Mouse (Mus musculus) heart, postnatal 0 days (tissue): Measurements from ENCODE around the gene Plxnb2. TPM values are rescaled to one million over a fixed set of nuclear protein-coding genes. Genes with fewer than 3 reads are reported as not detected.
A peak's percentile ranks its signal among the peaks of the same experiment; 100 is the strongest.

Experiments used
- ATAC-seq: fragments of 200-750 bp; cut with Nextera tagmentation; 2 replicates; pipeline ENCODE4 v1.8.0; 2017; ENCODE audit warnings: low read depth, moderate number of reproducible peaks, moderate library complexity; ENCODE audit not compliant: insufficient read depth
- DNase-seq: peaks from one replicate; pipeline ENCODE4 v3.0.0-alpha.2; 2016; ENCODE audit warnings: low spot score
- H3K27ac ChIP-seq: fragments of 300-500 bp; sonication (generic); 2 replicates; pipeline ENCODE4 v1.5.1; 2014; ENCODE audit warnings: low read depth, mild to moderate bottlenecking
- H3K27me3 ChIP-seq: fragments of 300-500 bp; sonication (generic); 2 replicates; pipeline ENCODE4 v1.6.1; 2014; ENCODE audit warnings: low read length, mixed read lengths; ENCODE audit not compliant: control insufficient read depth, insufficient read depth
- H3K36me3 ChIP-seq: fragments of 300-500 bp; sonication (generic); replicated peaks from 2 replicates; pipeline ENCODE4 v1.6.1; 2014; ENCODE audit warnings: low read length, mixed read lengths; ENCODE audit not compliant: control insufficient read depth, insufficient read depth
- H3K4me1 ChIP-seq: fragments of 300-500 bp; sonication (generic); 2 replicates; pipeline ENCODE4 v1.6.1; 2014; ENCODE audit warnings: antibody characterized with exemption; ENCODE audit not compliant: control insufficient read depth, insufficient read depth
- H3K4me2 ChIP-seq: fragments of 300-500 bp; sonication (generic); 2 replicates; pipeline ENCODE4 v1.6.1; 2014; ENCODE audit warnings: low read depth, mild to moderate bottlenecking, low read length, moderate library complexity
- H3K4me3 ChIP-seq: fragments of 300-500 bp; sonication (generic); 2 replicates; pipeline ENCODE4 v1.5.1; 2014; ENCODE audit warnings: low read depth, low read length
- H3K9ac ChIP-seq: fragments of 300-500 bp; sonication (generic); replicated peaks from 2 replicates; pipeline ENCODE4 v1.6.1; 2014; ENCODE audit warnings: low read depth, low read length, mixed read lengths
- H3K9me3 ChIP-seq: fragments of 300-500 bp; sonication (generic); replicated peaks from 2 replicates; pipeline ENCODE4 v1.6.1; 2016; ENCODE audit warnings: low read length; ENCODE audit not compliant: control insufficient read depth
- CTCF ChIP-seq: IDR thresholded peaks from 2 replicates; pipeline ENCODE4 v1.5.1; 2016; ENCODE audit warnings: antibody characterized with exemption, control low read depth, low read depth
- EP300 ChIP-seq: IDR thresholded peaks from 2 replicates; pipeline ENCODE4 v1.6.1; 2016; ENCODE audit warnings: antibody characterized with exemption, low read depth
- WGBS: fragments of 180-500 bp; shearing (Covaris S2); extraction: QIAGEN DNeasy Blood & Tissue Kit; methylation state at CpG from one replicate; pipeline ENCODE4 v1.1.7; 2014; 5-methylcytosine and 5-hydroxymethylcytosine counted together
- polyA plus RNA-seq: library from polyadenylated mRNA; unstranded; fragments of >200 nt; fragmentation: Nextera tagmentation; extraction: Ambion mirVana; gene quantifications from 2 replicates; pipeline ENCODE4 v1.2.1, GENCODE M21; 2015
- total RNA-seq: library from RNA; depleted of rRNA; stranded (reverse); fragments of >200 nt; gene quantifications from 2 replicates; pipeline ENCODE4 v1.2.3, GENCODE M21; 2014; ENCODE audit warnings: low replicate concordance

Gene Plxnb2
- total and polyA plus RNA-seq, 2 experiments from 2014 or later = 54.5 to 153 TPM

DNA sequence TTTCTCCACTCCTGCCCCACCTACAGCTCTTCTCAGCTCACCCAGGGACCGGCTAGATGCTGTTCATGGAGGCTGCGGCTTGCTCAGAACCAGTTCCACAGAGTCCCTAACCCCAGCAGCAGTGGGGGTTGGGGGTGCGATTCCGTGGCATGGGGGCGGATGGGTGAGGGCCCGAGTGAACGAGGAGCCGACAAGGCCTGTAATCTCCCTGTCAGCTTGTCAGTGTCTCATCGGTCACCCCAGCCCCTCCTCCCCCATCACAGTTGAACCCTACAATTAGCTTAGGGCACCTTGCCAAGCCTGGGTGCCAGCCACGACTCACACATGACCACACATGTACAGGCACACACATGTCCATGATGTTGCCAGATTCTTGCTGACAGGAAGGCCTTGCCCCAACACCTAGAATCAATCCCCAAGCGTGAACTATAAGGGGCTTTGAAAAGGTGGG is 5.7 kb downstream of the Plxnb2 start:
- Histone ChIP-seq H3K4me2 (no peak overlapping the region), H3K4me3 (no peak overlapping the region), H3K4me1 (peaks cover 84% of the 10 kb centered on the region), H3K9ac (0 out of 2 replicates have a peak overlapping the region, but pooled peaks have one; percentile 38), H3K27ac (no peak overlapping the region), H3K9me3 (no peaks in the 10 kb centered on the region), H3K36me3 (no peaks in the 10 kb centered on the region), H3K27me3 (no peaks in the 10 kb centered on the region)
- 52% methylated on average over 11 of the region's 11 CpGs for WGBS
- no peak for DNase-seq
- no peak for TF ChIP-seq EP300
- TF ChIP-seq CTCF = no peak
- no peak for ATAC-seq

DNA sequence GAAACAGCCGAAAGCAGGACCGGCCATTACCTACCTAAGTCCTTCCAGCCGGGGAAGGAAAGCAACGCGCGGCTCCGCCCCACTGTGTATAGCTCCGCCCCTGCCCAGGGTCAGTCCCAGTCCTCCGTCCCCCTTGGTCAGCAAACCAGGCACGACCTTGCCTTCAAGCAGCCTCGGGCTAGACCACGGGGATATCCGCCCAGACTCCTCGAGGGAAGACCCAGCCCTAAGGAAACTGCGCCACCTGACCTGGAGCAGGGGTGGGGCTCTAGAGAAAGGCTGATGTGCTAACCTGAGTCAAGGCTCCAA is 6.7 kb downstream of the Plxnb2 start:
- TF ChIP-seq EP300 (no peak), CTCF (no peak)
- peak overlapping the region; percentile 64 for H3K9ac ChIP-seq
- no peak for ATAC-seq
- H3K27me3 ChIP-seq = no peaks in the 10 kb centered on the region
- peak overlapping the region; percentile 93 for H3K4me2 ChIP-seq
- H3K36me3 ChIP-seq = no peaks in the 10 kb centered on the region
- peaks cover 89% of the 10 kb centered on the region for H3K4me1 ChIP-seq
- DNase-seq = no peak
- H3K4me3 ChIP-seq = peak overlapping the region; percentile 62
- 4% methylated on average over 15 of the region's 15 CpGs for WGBS
- H3K9me3 ChIP-seq = no peaks in the 10 kb centered on the region
- 0 out of 2 replicates have a peak overlapping the region, but pooled peaks have one; percentile 65 for H3K27ac ChIP-seq

DNA sequence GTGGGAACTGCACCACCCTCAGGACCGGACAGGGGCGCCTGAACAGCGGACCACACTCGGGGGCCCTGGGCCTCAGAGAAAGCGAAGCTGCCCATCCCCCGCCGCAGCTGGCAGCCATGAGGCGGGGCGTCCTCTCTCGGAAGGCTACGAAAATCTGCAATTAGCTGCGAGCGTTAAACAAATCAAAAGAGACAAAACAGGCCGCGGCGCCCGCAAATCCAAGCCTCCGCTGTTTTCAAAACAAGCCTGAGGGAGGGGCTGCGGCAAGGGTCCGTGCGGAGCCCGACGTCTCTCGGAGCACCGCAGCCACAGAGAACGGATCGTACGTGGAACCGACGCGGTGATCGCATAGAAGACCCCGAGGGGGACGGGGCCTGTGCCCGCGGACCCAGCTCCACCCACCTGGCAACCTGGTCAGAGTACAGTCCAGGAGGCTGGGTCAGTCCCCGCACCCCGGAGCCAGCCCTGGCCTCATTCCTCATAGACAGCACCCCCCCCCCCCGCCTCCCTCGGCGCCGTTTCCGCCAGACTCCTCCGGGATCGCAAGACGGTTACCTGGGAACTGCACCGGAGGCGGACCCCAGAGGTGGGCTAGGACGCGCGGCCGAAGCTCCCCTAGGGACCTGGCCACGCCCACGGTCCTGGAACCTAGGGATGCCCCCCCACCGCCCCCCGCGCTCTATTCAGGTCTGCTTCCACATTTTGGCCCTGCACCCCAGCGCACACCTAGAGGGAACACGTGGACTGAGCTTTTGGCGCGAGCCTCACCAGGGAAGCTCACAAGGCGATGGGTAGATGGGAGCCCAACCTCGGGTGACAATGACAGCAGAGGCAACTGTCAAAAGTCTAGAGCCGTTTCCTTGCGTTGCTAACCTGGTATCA is 7.3 kb downstream of the Plxnb2 start:
- Histone ChIP-seq H3K9me3 (no peaks in the 10 kb centered on the region), H3K4me2 (peak overlapping the region; percentile 93), H3K4me1 (peaks cover 88% of the 10 kb centered on the region), H3K27ac (peak overlapping the region; percentile 65), H3K9ac (peak overlapping the region; percentile 64), H3K4me3 (peak overlapping the region; percentile 62), H3K27me3 (no peaks in the 10 kb centered on the region), H3K36me3 (no peaks in the 10 kb centered on the region)
- TF ChIP-seq EP300 (no peak), CTCF (no peak; the same call in 1 of the 2 replicates)
- DNase-seq = no peak
- ATAC-seq = no peak
- 1% methylated on average over 64 of the region's 65 CpGs for WGBS

DNA sequence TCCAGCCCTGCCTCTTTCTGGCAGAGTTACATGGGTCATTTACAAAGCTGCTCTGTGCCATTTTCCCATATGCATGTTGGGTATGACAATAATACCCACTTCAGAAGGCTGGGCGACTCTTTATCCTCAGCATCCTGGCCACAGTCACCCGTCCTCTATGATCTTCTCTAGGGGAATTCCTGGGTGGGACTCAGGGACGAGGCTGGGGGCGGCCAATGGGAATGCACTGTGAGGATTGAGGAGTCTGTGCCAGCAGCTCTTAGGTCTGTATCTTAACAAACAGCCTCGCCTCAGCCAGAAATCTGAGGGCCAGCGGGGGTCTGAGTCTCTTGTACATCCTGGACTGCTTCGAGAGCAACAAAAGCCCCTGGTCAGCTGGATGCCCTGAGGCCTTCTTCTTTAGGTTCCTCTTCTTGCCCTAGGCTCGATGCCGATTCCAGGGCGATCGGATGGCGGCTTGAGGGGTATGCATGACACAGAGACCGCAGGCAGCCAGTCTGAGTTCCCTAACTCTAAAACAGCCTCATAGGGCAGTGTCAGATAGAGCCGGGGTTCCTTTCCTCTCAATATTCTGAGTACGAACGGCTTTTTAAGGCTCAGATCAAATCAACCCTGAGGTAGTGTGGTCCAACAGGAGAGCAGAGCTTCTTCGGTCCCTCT is 8.2 kb downstream of the Plxnb2 start:
- DNase-seq = no peak
- H3K9ac ChIP-seq = peak overlapping the region; percentile 64
- ATAC-seq = no peak
- 35% methylated on average over 17 of the region's 17 CpGs for WGBS
- H3K27ac ChIP-seq = peak overlapping the region; percentile 65
- peak overlapping the region; percentile 93 for H3K4me2 ChIP-seq
- peaks cover 79% of the 10 kb centered on the region for H3K4me1 ChIP-seq
- H3K27me3 ChIP-seq = no peaks in the 10 kb centered on the region
- no peaks in the 10 kb centered on the region for H3K9me3 ChIP-seq
- peak overlapping the region; percentile 62 for H3K4me3 ChIP-seq
- no peak for TF ChIP-seq CTCF
- no peak; the same call in 1 of the 2 replicates for TF ChIP-seq EP300
- peaks cover 8% of the 10 kb centered on the region for H3K36me3 ChIP-seq

DNA sequence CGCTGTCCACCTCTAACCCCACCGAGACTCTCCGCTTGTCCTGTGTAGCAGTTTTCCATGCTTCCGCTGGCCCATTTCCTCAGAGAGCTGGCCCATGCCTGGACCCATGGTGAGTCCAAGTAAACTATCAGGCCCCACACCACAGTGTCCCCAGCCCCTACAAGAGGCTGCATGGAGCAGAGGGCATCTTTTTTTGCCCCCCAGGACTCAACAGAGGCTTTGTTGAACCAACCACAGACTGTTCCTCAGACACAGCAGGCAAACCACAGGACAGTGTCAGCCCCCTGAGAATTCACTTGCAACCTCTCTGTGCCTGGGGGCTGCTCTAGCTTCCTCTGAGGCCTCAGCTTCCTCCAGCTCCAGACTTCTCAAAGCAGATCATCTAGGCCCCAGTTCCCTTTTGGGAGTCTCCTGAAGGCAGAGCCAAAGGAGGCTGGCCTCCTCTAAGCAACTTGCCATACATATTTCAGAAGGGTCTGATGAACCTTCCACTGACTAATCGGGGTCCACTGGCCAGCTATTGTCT is 9.0 kb downstream of the Plxnb2 start:
- 83% methylated on average over 5 of the region's 5 CpGs for WGBS

More for the DNA sequence above, 9.0 kb downstream of the Plxnb2 start:
- H3K4me3 ChIP-seq = no peak overlapping the region
- DNase-seq = no peak
- H3K36me3 ChIP-seq = peaks cover 17% of the 10 kb centered on the region
- no peak overlapping the region for H3K4me2 ChIP-seq
- TF ChIP-seq EP300 (no peak), CTCF (no peak)
- peaks cover 71% of the 10 kb centered on the region for H3K4me1 ChIP-seq
- no peak for ATAC-seq
- H3K27ac ChIP-seq = no peak overlapping the region
- no peaks in the 10 kb centered on the region for H3K9me3 ChIP-seq
- H3K27me3 ChIP-seq = no peaks in the 10 kb centered on the region
- H3K9ac ChIP-seq = no peak overlapping the region
